Mouse (Mus musculus) monocyte, adult 5-6 weeks (primary cell): ENCODE measurements around the gene Smg1. TPM values are rescaled to one million over a fixed set of nuclear protein-coding genes. Genes with fewer than 3 reads are reported as not detected.
A peak's percentile ranks its signal among the peaks of the same experiment; 100 is the strongest.

ENCODE experiments used
- ATAC-seq: fragments of 153-309, 156-312 bp; replicated peaks from 2 replicates; pipeline ENCODE4 v1.8.0; 2017; ENCODE audit warnings: mild to moderate bottlenecking; ENCODE audit not compliant: low TSS enrichment, insufficient number of reproducible peaks, severe bottlenecking, poor library complexity, low FRiP score
- total RNA-seq: library from RNA; stranded (forward); fragments of 200-1000, 200-491, 200-594 nt; gene quantifications from 3 replicates; pipeline ENCODE4 v1.2.3, GENCODE M21; 2017

Gene Smg1
- total RNA-seq, 1 experiment from 2014 or later, result 86.0 TPM

- no peak for ATAC-seq
Measured at GRCm38 (mm10) chr7:118117539-118118210, 125.8 kb downstream of the Smg1 start.

GRCm38 (mm10) chr7:118116787-118117538 is 126.5 kb downstream of the Smg1 start:
- ATAC-seq, result no peak

GRCm38 (mm10) chr7:118115877-118116568 is 127.4 kb downstream of the Smg1 start, which contains the start of gene Rps15a:
TSS of gene Rps15a (minus strand) at chr7:118116188.
- peak; percentile 78 for ATAC-seq

- peak; percentile 25 for ATAC-seq
Measured at GRCm38 (mm10) chr7:118115533-118115876, 128.0 kb downstream of the Smg1 start.

- ATAC-seq, result no peak
Measured at GRCm38 (mm10) chr7:118113541-118114297, 129.8 kb downstream of the Smg1 start.

GRCm38 (mm10) chr7:118111128-118111527 is 132.3 kb downstream of the Smg1 start:
- ATAC-seq, result no peak

GRCm38 (mm10) chr7:118107671-118108070 is 135.8 kb downstream of the Smg1 start:
- no peak for ATAC-seq

- ATAC-seq, result no peak
Measured at GRCm38 (mm10) chr7:118104458-118105052, 138.9 kb downstream of the Smg1 start.

GRCm38 (mm10) chr7:118103462-118104379 is 139.7 kb downstream of the Smg1 start:
- ATAC-seq, result no peak

- ATAC-seq, result no peak
Measured at GRCm38 (mm10) chr7:118102678-118103461, 140.6 kb downstream of the Smg1 start.

- ATAC-seq, result no peak; the same call in 1 of the 2 replicates
Measured at GRCm38 (mm10) chr7:118102231-118102630, 141.2 kb downstream of the Smg1 start.

- no peak for ATAC-seq
Measured at GRCm38 (mm10) chr7:118097615-118098014, 145.9 kb downstream of the Smg1 start.

Other genes with a start within 250 kb of the Smg1 start
- 800 to 2,076 TPM (median 1,708 TPM) in 3 replicates for gene Rps15a, start 127.5 kb downstream of the Smg1 start, total RNA-seq
- 207 to 220 TPM (median 208 TPM) in 3 replicates for gene Arl6ip1, start 114.0 kb downstream of the Smg1 start, total RNA-seq
- gene Syt17, start 204.6 kb upstream of the Smg1 start, total RNA-seq, result not detected in 3 replicates
- 13.5 to 17.3 TPM (median 14.1 TPM) in 3 replicates for gene Itpripl2, start 248.3 kb upstream of the Smg1 start, total RNA-seq